In genomic region chr17:7902362-7902761, GRCm38 (mm10) we compare ENCODE assay signal across 9 mouse cellular contexts. TPM values are rescaled to one million over a fixed set of nuclear protein-coding genes. Genes with fewer than 3 reads are reported as not detected.
DNase-seq lines count a peak whose midpoint lies in the region; ATAC-seq and TF ChIP-seq lines count a peak whose summit lies in the region.
"Had no signal": no experiment of that assay in that cellular context is flagged by ENCODE, and none has a peak within 500 bp of the region (broad histone marks: within the 10 kb centered on the region; RNA-seq: fewer than 3 reads in every experiment).

No protein-coding gene starts in this region.

- TF ChIP-seq POLR2A in brain, embryonic 14.5 days (IDR thresholded peaks at IDR 0.05; ENCODE audit: borderline replicate concordance, extremely low read depth, insufficient read depth, insufficient read length, poor library complexity, severe bottlenecking), result no peak

- WGBS in heart, embryonic 10.5 days, result 81% methylated on average over 3 of the region's 3 CpGs
- 75% methylated on average over 3 of the region's 3 CpGs for WGBS in hindbrain, embryonic 14.5 days

- no peak overlapping the region for H3K27ac ChIP-seq in heart, embryonic 10.5 days
- no peak overlapping the region for H3K27ac ChIP-seq in hindbrain, embryonic 14.5 days
- H3K27ac ChIP-seq: kidney, postnatal 0 days had no signal

- no peaks in the 10 kb centered on the region for H3K27me3 ChIP-seq in heart, embryonic 10.5 days (ENCODE audit: insufficient read depth, poor library complexity, severe bottlenecking)
- no peaks in the 10 kb centered on the region for H3K27me3 ChIP-seq in hindbrain, embryonic 14.5 days (ENCODE audit: control insufficient read depth, insufficient read depth, low read length)

- no peaks in the 10 kb centered on the region for H3K36me3 ChIP-seq in heart, embryonic 10.5 days
- no peaks in the 10 kb centered on the region for H3K36me3 ChIP-seq in hindbrain, embryonic 14.5 days (replicated peaks; ENCODE audit: control insufficient read depth, insufficient read depth)

- ATAC-seq in hindbrain, embryonic 14.5 days (ENCODE audit: low FRiP score), result no peak

- no peak overlapping the region for H3K4me3 ChIP-seq in heart, embryonic 10.5 days
- H3K4me3 ChIP-seq in hindbrain, embryonic 14.5 days (replicated peaks; ENCODE audit: low read length), result no peak overlapping the region

- intact Hi-C loops in heart, postnatal 36 days (cut with DNase I), result no loop called here

- no peak overlapping the region for H3K4me2 ChIP-seq in hindbrain, embryonic 14.5 days (replicated peaks)

- H3K4me1 ChIP-seq in heart, embryonic 10.5 days, result no peaks in the 10 kb centered on the region
- no peaks in the 10 kb centered on the region for H3K4me1 ChIP-seq in hindbrain, embryonic 14.5 days (replicated peaks; ENCODE audit: control insufficient read depth, insufficient read depth, low read length)

- no peaks in the 10 kb centered on the region for H3K9me3 ChIP-seq in heart, embryonic 10.5 days
- H3K9me3 ChIP-seq in hindbrain, embryonic 14.5 days (ENCODE audit: control insufficient read depth, low read length), result no peaks in the 10 kb centered on the region

- no peak for TF ChIP-seq CTCF in brain, embryonic 14.5 days (IDR thresholded peaks at IDR 0.05; ENCODE audit: borderline replicate concordance, extremely low read depth, insufficient read depth, insufficient read length)

- H3K9ac ChIP-seq in hindbrain, embryonic 14.5 days, result no peak overlapping the region

- DNase-seq in heart, embryonic 10.5 days (ENCODE audit: low spot score), result peak; percentile 42
- no peak for DNase-seq in heart, postnatal 36 days
- peak; percentile 86 for DNase-seq in B cell, adult 2 months
- DNase-seq in brain, embryonic 14.5 days (ENCODE audit: low read depth), result peak; percentile 76
- peak; percentile 56 for DNase-seq in right cerebral cortex, postnatal 14 days
- no peak for DNase-seq in embryo, embryonic 9.5 days (ENCODE audit: extremely low spot score)
- DNase-seq in embryo, embryonic 10.5 days (ENCODE audit: low spot score), result no peak
- no peak for DNase-seq in hindbrain, embryonic 14.5 days (ENCODE audit: low spot score)

RNA-seq across cellular contexts. Expression of gene Tagap, which starts 23.4 kb away (rescaled TPM):
- polyA plus RNA-seq in heart, embryonic 10.5 days (2016; fragmentation: Nextera tagmentation; extraction: Ambion mirVana), result 0.11 and 0.35 TPM in 2 replicates
- 1 to 10 TPM; 2.3 to 3.3 TPM for total RNA-seq in heart, postnatal 36 days (2021)
- 0.25 and 0.37 TPM in 2 replicates for polyA plus RNA-seq in brain, embryonic 14.5 days (2012; rRNA removed)
- 0.50 and 0.92 TPM in 2 replicates for polyA plus RNA-seq in hindbrain, embryonic 14.5 days (2014; fragmentation: Nextera tagmentation; extraction: Ambion mirVana)

RNA-seq across cellular contexts. Expression of gene Rsph3a, which starts 43.1 kb away (rescaled TPM):
- 47.9 and 56.7 TPM in 2 replicates for polyA plus RNA-seq in heart, embryonic 10.5 days (2016; fragmentation: Nextera tagmentation; extraction: Ambion mirVana)
- total RNA-seq in heart, postnatal 36 days (2021), result 10 to 100 TPM; 32.1 to 41.9 TPM
- 55.0 and 58.5 TPM in 2 replicates for polyA plus RNA-seq in brain, embryonic 14.5 days (2012; rRNA removed)
- polyA plus RNA-seq in hindbrain, embryonic 14.5 days (2014; fragmentation: Nextera tagmentation; extraction: Ambion mirVana), result 73.7 and 86.5 TPM in 2 replicates

Comparison
In these comparisons a context has a peak if more than half of its experiments do, and no peak if none do; other contexts are left out.
1. DNase-seq: peak in heart, embryonic 10.5 days (single experiment), B cell, adult 2 months (2 of 2), brain, embryonic 14.5 days (single experiment) and right cerebral cortex, postnatal 14 days (single experiment); none in heart, postnatal 36 days (0 of 2), embryo, embryonic 9.5 days (single experiment), embryo, embryonic 10.5 days (single experiment) and hindbrain, embryonic 14.5 days (single experiment).